Mouse (Mus musculus): ENCODE data around the gene Fbxw21. TPM values are rescaled to one million over a fixed set of nuclear protein-coding genes. Genes with fewer than 3 reads are reported as not detected.

Gene Fbxw21
- total RNA-seq, 1 experiment from 2014 or later = not detected

DNA sequence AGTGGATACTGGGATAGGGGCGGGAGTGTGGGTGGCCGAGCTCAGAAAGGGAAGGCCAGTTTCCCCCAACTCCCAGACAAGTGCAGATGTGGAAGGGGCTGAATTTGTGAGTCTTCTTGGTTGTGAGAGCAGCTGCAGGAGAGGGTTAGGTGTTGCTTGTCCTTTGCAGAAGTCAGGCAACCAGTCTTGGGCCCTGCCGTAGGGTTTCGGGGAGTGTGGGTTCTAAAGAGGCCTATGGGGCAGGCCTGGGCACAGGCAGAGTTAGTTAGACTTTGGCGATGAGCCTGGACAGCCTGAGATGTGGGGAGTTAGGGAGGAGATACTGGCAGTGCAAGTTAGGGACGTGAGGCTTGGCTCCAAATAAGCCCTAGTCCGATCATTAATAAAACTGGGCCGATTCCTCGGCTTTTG is 65.6 kb downstream of the Fbxw21 start:
- ATAC-seq (replicated peaks in 1 of 2; ENCODE audit: insufficient read depth in 1 of 2, low FRiP score in 2 of 2, low TSS enrichment in 1 of 2, low read depth in 1 of 2, poor library complexity in 2 of 2, severe bottlenecking in 2 of 2) = no peak

- ATAC-seq (replicated peaks in 1 of 2; ENCODE audit: insufficient read depth in 1 of 2, low FRiP score in 2 of 2, low TSS enrichment in 1 of 2, low read depth in 1 of 2, poor library complexity in 2 of 2, severe bottlenecking in 2 of 2) = peak in 1 of 2 experiments; percentile 46; a peak in 2 of 4 replicates
Observed at GRCm38 (mm10) chr9:109095137-109095982, 66.5 kb downstream of the Fbxw21 start, which contains the start of gene Plxnb1. Gene Plxnb1 (plus strand): TSS chr9:109095389.

DNA sequence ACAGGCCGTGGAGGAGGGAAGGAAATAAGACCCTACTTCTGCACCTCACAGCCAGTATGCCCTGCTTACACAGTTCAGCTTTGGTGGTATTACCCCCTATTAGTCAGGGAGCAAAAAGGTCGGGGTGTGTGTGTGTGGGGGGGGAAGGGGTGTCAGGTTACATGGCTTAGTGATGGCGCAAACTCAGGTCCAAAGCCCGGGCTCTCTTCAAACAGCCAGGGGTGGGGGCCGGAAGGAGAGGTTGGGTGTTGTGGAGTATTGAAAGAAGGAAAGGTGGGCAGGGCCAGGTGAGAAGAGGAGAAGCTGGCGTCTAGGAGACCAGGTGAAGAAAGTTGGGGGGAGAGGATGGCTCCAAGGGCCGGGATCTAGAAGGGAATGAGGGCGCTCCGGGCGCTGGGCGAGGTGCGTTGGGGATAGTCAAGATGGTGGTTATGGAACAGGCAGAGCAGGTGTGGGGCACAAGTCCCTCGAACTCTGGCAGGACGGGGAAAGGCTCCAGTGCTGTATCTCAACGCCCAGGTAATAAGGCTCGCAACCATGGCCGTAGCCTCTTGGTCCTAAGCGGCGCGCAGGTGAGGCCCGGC is 67.2 kb downstream of the Fbxw21 start:
- ATAC-seq (replicated peaks in 1 of 2; ENCODE audit: insufficient read depth in 1 of 2, low FRiP score in 2 of 2, low TSS enrichment in 1 of 2, low read depth in 1 of 2, poor library complexity in 2 of 2, severe bottlenecking in 2 of 2) = no peak; a peak in 1 of 4 replicates

DNA sequence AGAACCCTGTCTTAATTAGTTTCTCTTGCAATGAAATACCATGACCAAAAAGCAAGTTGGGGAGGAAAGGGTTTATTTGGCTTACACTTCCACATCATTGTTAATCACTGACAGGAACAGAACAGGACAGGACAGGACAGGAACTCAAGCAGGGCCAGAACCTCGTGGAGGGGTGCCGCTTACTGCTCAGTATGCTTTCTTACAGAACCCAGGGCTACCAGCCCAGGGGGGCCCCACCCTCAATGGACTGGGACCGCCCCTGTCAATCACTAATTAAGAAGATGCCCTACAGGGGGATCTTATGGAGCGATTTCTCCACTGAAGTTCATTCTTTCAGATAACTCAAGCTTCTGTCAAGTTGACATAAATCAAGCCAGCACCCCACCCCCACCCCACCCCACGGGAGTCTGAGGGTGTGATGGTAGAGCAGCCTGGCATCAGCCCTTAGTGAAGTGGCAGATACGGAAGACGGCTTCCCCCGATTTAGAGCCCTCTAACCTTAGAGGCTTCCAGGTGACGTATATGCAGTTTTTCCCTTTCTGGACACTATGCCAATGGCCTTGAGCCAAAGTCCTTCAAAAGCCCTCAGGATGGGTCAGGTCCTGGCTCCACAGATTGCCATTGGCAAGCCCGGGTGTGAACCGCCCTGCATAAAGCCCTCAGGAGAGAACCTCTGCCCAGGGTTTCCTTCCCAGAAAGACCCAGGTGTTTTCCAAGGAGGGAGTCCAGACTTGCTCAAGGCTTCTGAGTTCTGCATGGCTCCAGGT is 67.9 kb downstream of the Fbxw21 start:
- ATAC-seq (replicated peaks in 1 of 2; ENCODE audit: insufficient read depth in 1 of 2, low FRiP score in 2 of 2, low TSS enrichment in 1 of 2, low read depth in 1 of 2, poor library complexity in 2 of 2, severe bottlenecking in 2 of 2) = no peak

GRCm38 (mm10) chr9:109092799-109093198 is 69.0 kb downstream of the Fbxw21 start:
- no peak for ATAC-seq (replicated peaks in 1 of 2; ENCODE audit: insufficient read depth in 1 of 2, low FRiP score in 2 of 2, low TSS enrichment in 1 of 2, low read depth in 1 of 2, poor library complexity in 2 of 2, severe bottlenecking in 2 of 2)

- ATAC-seq (replicated peaks in 1 of 2; ENCODE audit: insufficient read depth in 1 of 2, low FRiP score in 2 of 2, low TSS enrichment in 1 of 2, low read depth in 1 of 2, poor library complexity in 2 of 2, severe bottlenecking in 2 of 2) = no peak
Observed at GRCm38 (mm10) chr9:109091802-109092201, 70.0 kb downstream of the Fbxw21 start.

DNA sequence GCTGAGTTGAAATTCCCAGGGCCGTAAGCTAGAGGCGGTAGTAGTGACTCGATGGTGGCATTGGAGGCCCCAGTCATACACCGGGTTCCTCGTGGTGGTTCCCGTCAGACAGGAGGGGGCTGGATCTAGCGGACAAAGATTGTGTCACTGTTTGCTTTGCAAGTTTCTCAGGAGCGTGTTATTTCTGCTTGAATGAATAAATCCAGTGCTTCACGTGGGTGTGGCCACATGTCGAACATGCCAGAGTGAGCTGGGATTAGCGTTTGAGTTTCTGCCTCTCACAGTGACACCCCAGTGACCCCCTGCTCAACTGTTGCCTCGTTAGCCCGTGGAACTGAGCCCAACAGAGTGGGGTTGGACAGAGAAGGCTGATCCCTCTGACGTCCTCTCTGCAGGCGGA is 71.4 kb downstream of the Fbxw21 start:
- no peak for ATAC-seq (replicated peaks in 1 of 2; ENCODE audit: insufficient read depth in 1 of 2, low FRiP score in 2 of 2, low TSS enrichment in 1 of 2, low read depth in 1 of 2, poor library complexity in 2 of 2, severe bottlenecking in 2 of 2)

Other genes starting within 250 kb of the Fbxw21 start
- gene Tmem89, start 247.4 kb downstream of the Fbxw21 start, total RNA-seq (2017) = 0.65 TPM in 1 of 2 replicates, not detected in the other
- 163 and 254 TPM in 2 replicates for gene Uqcrc1, start 225.4 kb downstream of the Fbxw21 start, total RNA-seq (2017)
- 1.0 TPM in 1 of 2 replicates, not detected in the other for gene Col7a1, start 208.5 kb downstream of the Fbxw21 start, total RNA-seq (2017)
- gene Ucn2, start 176.0 kb downstream of the Fbxw21 start, total RNA-seq (2017) = not detected in 2 replicates
- 15.3 and 40.1 TPM in 2 replicates for gene Pfkfb4, start 170.3 kb downstream of the Fbxw21 start, total RNA-seq (2017)
- gene Shisa5, start 123.5 kb downstream of the Fbxw21 start, total RNA-seq (2017) = 416 and 906 TPM in 2 replicates
- 5.9 and 13.9 TPM in 2 replicates for gene Trex1, start 102.3 kb downstream of the Fbxw21 start, total RNA-seq (2017)
- gene Atrip, start 87.9 kb downstream of the Fbxw21 start, total RNA-seq (2017) = 20.9 and 25.5 TPM in 2 replicates
- gene Ccdc51, start 79.5 kb downstream of the Fbxw21 start, total RNA-seq (2017) = 13.3 and 17.6 TPM in 2 replicates
- 60.9 and 142 TPM in 2 replicates for gene Tma7, start 79.5 kb downstream of the Fbxw21 start, total RNA-seq (2017)
- 0.60 and 1.1 TPM in 2 replicates for gene Plxnb1, start 66.7 kb downstream of the Fbxw21 start, total RNA-seq (2017)
- not detected in 2 replicates for gene Fbxw13, start 33.9 kb upstream of the Fbxw21 start, total RNA-seq (2017)
- not detected in 2 replicates for gene Fbxw20, start 72.7 kb upstream of the Fbxw21 start, total RNA-seq (2017)
- not detected in 2 replicates for gene Fbxw14, start 125.6 kb upstream of the Fbxw21 start, total RNA-seq (2017)
- gene Fbxw28, start 177.6 kb upstream of the Fbxw21 start, total RNA-seq (2017) = not detected in 2 replicates
- not detected in 2 replicates for gene Fbxw22, start 242.3 kb upstream of the Fbxw21 start, total RNA-seq (2017)